10 mouse cellular contexts compared by ENCODE assay signal in genomic region chr4:132088921-132089320, GRCm38 (mm10). TPM values are rescaled to one million over a fixed set of nuclear protein-coding genes. Genes with fewer than 3 reads are reported as not detected.
DNase-seq lines count a peak whose midpoint lies in the region; ATAC-seq and TF ChIP-seq lines count a peak whose summit lies in the region.
"Had no signal": no experiment of that assay in that cellular context is flagged by ENCODE, and none has a peak within 500 bp of the region (broad histone marks: within the 10 kb centered on the region; RNA-seq: fewer than 3 reads in every experiment).

No protein-coding gene starts in this region.

- 23% methylated on average over 7 of the region's 7 CpGs for WGBS in hindbrain, embryonic 10.5 days
- 23% methylated on average over 7 of the region's 7 CpGs for WGBS in hindbrain, embryonic 13.5 days
- 15% methylated on average over 7 of the region's 7 CpGs for WGBS in thymus, adult 2 months

- no peak for TF ChIP-seq CTCF in thymus, adult 2 months (IDR thresholded peaks at IDR 0.05; ENCODE audit: borderline replicate concordance, control insufficient read depth, extremely low read depth, insufficient read depth, low read length, poor library complexity)

- no peaks in the 10 kb centered on the region for H3K36me3 ChIP-seq in hindbrain, embryonic 10.5 days
- H3K36me3 ChIP-seq in hindbrain, embryonic 13.5 days: no peaks in the 10 kb centered on the region
- no peaks in the 10 kb centered on the region for H3K36me3 ChIP-seq in thymus, adult 2 months (ENCODE audit: control insufficient read depth, insufficient read depth, low read length)
- H3K36me3 ChIP-seq: embryonic facial prominence, embryonic 15.5 days; liver, embryonic 15.5 days had no signal

- H3K4me1 ChIP-seq in hindbrain, embryonic 10.5 days (replicated peaks): peaks cover 5% of the 10 kb centered on the region
- 0 out of 2 replicates have a peak, but pooled peaks cover 3% of the 10 kb centered on the region for H3K4me1 ChIP-seq in hindbrain, embryonic 13.5 days (replicated peaks)
- no peaks in the 10 kb centered on the region for H3K4me1 ChIP-seq in thymus, adult 2 months (replicated peaks; ENCODE audit: control insufficient read depth, insufficient read depth, low read length)
- H3K4me1 ChIP-seq: embryonic facial prominence, embryonic 15.5 days had no signal

- peak; percentile 67 for DNase-seq in hindbrain, embryonic 10.5 days (ENCODE audit: low spot score)
- DNase-seq in CD4-positive helper T cell, adult 2 months (ENCODE audit: low read depth, low spot score): peak; percentile 74
- DNase-seq in ZHBTc4 (ENCODE audit: low read depth, low spot score): peak; percentile 80
- peak; percentile 64 for DNase-seq in embryo, embryonic 9.5 days (ENCODE audit: extremely low spot score)
- DNase-seq in kidney, postnatal 25 days: peak; percentile 68 to 72
- peak; percentile 77 for DNase-seq in lung, postnatal 36 days
- peak; percentile 50 for DNase-seq in thymus, adult 2 months

- no peak for TF ChIP-seq POLR2A in thymus, adult 2 months (IDR thresholded peaks at IDR 0.05; ENCODE audit: control insufficient read depth, extremely low read depth, insufficient read depth, low read length, poor library complexity)

- no peak overlapping the region for H3K4me3 ChIP-seq in hindbrain, embryonic 10.5 days
- H3K4me3 ChIP-seq in hindbrain, embryonic 13.5 days: no peak overlapping the region
- no peak overlapping the region for H3K4me3 ChIP-seq in thymus, adult 2 months (ENCODE audit: control insufficient read depth, insufficient read depth, low read length)
- H3K4me3 ChIP-seq: embryonic facial prominence, embryonic 15.5 days; liver, embryonic 15.5 days had no signal

- H3K27me3 ChIP-seq in hindbrain, embryonic 10.5 days (ENCODE audit: insufficient read depth, poor library complexity, severe bottlenecking): peaks cover 4% of the 10 kb centered on the region; the same call in 1 of the 2 replicates
- H3K27me3 ChIP-seq in hindbrain, embryonic 13.5 days: no peaks in the 10 kb centered on the region
- no peaks in the 10 kb centered on the region for H3K27me3 ChIP-seq in thymus, adult 2 months (ENCODE audit: control insufficient read depth, insufficient read depth, low read length)
- H3K27me3 ChIP-seq: embryonic facial prominence, embryonic 15.5 days; liver, embryonic 15.5 days had no signal

- H3K9ac ChIP-seq in hindbrain, embryonic 13.5 days: no peak overlapping the region
- H3K9ac ChIP-seq: embryonic facial prominence, embryonic 15.5 days; liver, embryonic 15.5 days had no signal

- no peak for ATAC-seq in hindbrain, embryonic 13.5 days (ENCODE audit: low FRiP score)

- no peaks in the 10 kb centered on the region for H3K9me3 ChIP-seq in hindbrain, embryonic 10.5 days
- H3K9me3 ChIP-seq in hindbrain, embryonic 13.5 days: no peaks in the 10 kb centered on the region
- H3K9me3 ChIP-seq: embryonic facial prominence, embryonic 15.5 days; liver, embryonic 15.5 days had no signal

- no peak overlapping the region for H3K4me2 ChIP-seq in hindbrain, embryonic 13.5 days
- H3K4me2 ChIP-seq: embryonic facial prominence, embryonic 15.5 days; liver, embryonic 15.5 days had no signal

- H3K27ac ChIP-seq in hindbrain, embryonic 10.5 days: no peak overlapping the region
- no peak overlapping the region for H3K27ac ChIP-seq in hindbrain, embryonic 13.5 days
- no peak overlapping the region for H3K27ac ChIP-seq in thymus, adult 2 months (ENCODE audit: control insufficient read depth, insufficient read depth, low read length)
- H3K27ac ChIP-seq: embryonic facial prominence, embryonic 15.5 days; liver, embryonic 15.5 days had no signal

RNA-seq across cellular contexts. Expression of gene Epb41, which starts 13.8 kb away (rescaled TPM):
- 154 and 173 TPM in 2 replicates for polyA plus RNA-seq in hindbrain, embryonic 10.5 days (2016; fragmentation: Nextera tagmentation; extraction: Ambion mirVana)
- polyA plus RNA-seq in hindbrain, embryonic 13.5 days (2015; fragmentation: Nextera tagmentation; extraction: Ambion mirVana): 94.7 and 95.1 TPM in 2 replicates
- polyA plus RNA-seq in thymus, adult 2 months (2012; rRNA removed): 103 and 119 TPM in 2 replicates

RNA-seq across cellular contexts. Expression of gene Gm10300, which starts 14.4 kb away (rescaled TPM):
- polyA plus RNA-seq in hindbrain, embryonic 10.5 days (2016; fragmentation: Nextera tagmentation; extraction: Ambion mirVana): 0.14 TPM in 1 of 2 replicates, not detected in the other
- not detected in 2 replicates for polyA plus RNA-seq in hindbrain, embryonic 13.5 days (2015; fragmentation: Nextera tagmentation; extraction: Ambion mirVana)
- polyA plus RNA-seq in thymus, adult 2 months (2012; rRNA removed): 0.07 and 0.10 TPM in 2 replicates

RNA-seq across cellular contexts. Expression of gene Oprd1, which starts 55.4 kb away (rescaled TPM):
- 0.07 and 0.20 TPM in 2 replicates for polyA plus RNA-seq in hindbrain, embryonic 10.5 days (2016; fragmentation: Nextera tagmentation; extraction: Ambion mirVana)
- polyA plus RNA-seq in hindbrain, embryonic 13.5 days (2015; fragmentation: Nextera tagmentation; extraction: Ambion mirVana): 0.44 and 0.48 TPM in 2 replicates
- 3.9 and 4.3 TPM in 2 replicates for polyA plus RNA-seq in thymus, adult 2 months (2012; rRNA removed)
- polyA plus RNA-seq: liver, embryonic 15.5 days had no signal
